Mouse (Mus musculus) midbrain, postnatal 0 days (tissue): ENCODE measurements around the gene Lrrc8e. TPM values are rescaled to one million over a fixed set of nuclear protein-coding genes. Genes with fewer than 3 reads are reported as not detected.
A peak's percentile ranks its signal among the peaks of the same experiment; 100 is the strongest.

ENCODE experiments used
- ATAC-seq: fragments of 200-750 bp; cut with Nextera tagmentation; 2 replicates; pipeline ENCODE4 v1.8.0; 2017; ENCODE audit warnings: moderate number of reproducible peaks, mild to moderate bottlenecking, moderate TSS enrichment, moderate library complexity; ENCODE audit not compliant: low FRiP score
- DNase-seq: peaks from one replicate; pipeline ENCODE4 v3.0.0-alpha.2; 2015; ENCODE audit warnings: low spot score
- H3K27ac ChIP-seq: fragments of 300-500 bp; sonication (generic); 2 replicates; pipeline ENCODE4 v1.5.1; 2014; ENCODE audit warnings: low read depth, mild to moderate bottlenecking, low read length, mixed read lengths
- H3K27me3 ChIP-seq: fragments of 300-500 bp; sonication (generic); 2 replicates; pipeline ENCODE4 v1.6.1; 2014; ENCODE audit warnings: low read length, control low read depth, mixed read lengths; ENCODE audit not compliant: insufficient read depth
- H3K36me3 ChIP-seq: fragments of 300-500 bp; sonication (generic); 2 replicates; pipeline ENCODE4 v1.6.1; 2014; ENCODE audit warnings: low read length, control low read depth, mixed read lengths; ENCODE audit not compliant: insufficient read depth
- H3K4me1 ChIP-seq: fragments of 300-500 bp; sonication (generic); 2 replicates; pipeline ENCODE4 v1.6.1; 2014; ENCODE audit warnings: mild to moderate bottlenecking, control low read depth, antibody characterized with exemption, low read length, mixed read lengths; ENCODE audit not compliant: insufficient read depth
- H3K4me2 ChIP-seq: fragments of 300-500 bp; sonication (generic); 2 replicates; pipeline ENCODE4 v1.6.1; 2014; ENCODE audit warnings: low read depth, mild to moderate bottlenecking, low read length, mixed read lengths; ENCODE audit not compliant: poor library complexity, severe bottlenecking
- H3K4me3 ChIP-seq: fragments of 300-500 bp; sonication (generic); 2 replicates; pipeline ENCODE4 v1.5.1; 2014; ENCODE audit warnings: low read depth, mild to moderate bottlenecking, low read length, moderate library complexity
- H3K9ac ChIP-seq: fragments of 300-500 bp; sonication (generic); replicated peaks from 2 replicates; pipeline ENCODE4 v1.6.1; 2014; ENCODE audit warnings: mild to moderate bottlenecking, low read length, moderate library complexity, mixed read lengths; ENCODE audit not compliant: poor library complexity, severe bottlenecking
- H3K9me3 ChIP-seq: fragments of 300-500 bp; sonication (generic); 2 replicates; pipeline ENCODE4 v1.6.1; 2016; ENCODE audit warnings: low read length, control low read depth
- CTCF ChIP-seq: IDR thresholded peaks from 2 replicates; pipeline ENCODE4 v1.5.1; 2016; ENCODE audit warnings: antibody characterized with exemption, mild to moderate bottlenecking
- WGBS: fragments of 180-500 bp; shearing (Covaris S2); extraction: QIAGEN DNeasy Blood & Tissue Kit; methylation state at CpG from one replicate; pipeline ENCODE4 v1.1.7; 2014; 5-methylcytosine and 5-hydroxymethylcytosine counted together
- polyA plus RNA-seq: library from polyadenylated mRNA; unstranded; fragments of >200 nt; fragmentation: Nextera tagmentation; extraction: Ambion mirVana; gene quantifications from 2 replicates; pipeline ENCODE4 v1.2.1, GENCODE M21; 2015
- total RNA-seq: library from RNA; depleted of rRNA; stranded (reverse); fragments of >200 nt; gene quantifications from 2 replicates; pipeline ENCODE4 v1.2.3, GENCODE M21; 2014

The Lrrc8e gene
- total and polyA plus RNA-seq, 2 experiments from 2014 or later, result 0.12 TPM; not detected in 1

- ATAC-seq (peak; percentile 11; the same call in 1 of the 2 replicates), DNase-seq (no peak)
- peak overlapping the region; percentile 91 for H3K9ac ChIP-seq
- H3K27me3 ChIP-seq, result no peaks in the 10 kb centered on the region
- peak overlapping the region; percentile 97 for H3K4me2 ChIP-seq
- H3K36me3 ChIP-seq, result no peaks in the 10 kb centered on the region
- H3K4me3 ChIP-seq, result peak overlapping the region; percentile 70
- WGBS, result 3% methylated on average over 18 of the region's 18 CpGs
- H3K9me3 ChIP-seq, result no peaks in the 10 kb centered on the region
- H3K27ac ChIP-seq, result peak overlapping the region; percentile 98
- TF ChIP-seq CTCF, result no peak
- peaks cover 16% of the 10 kb centered on the region; the same call in 1 of the 2 replicates for H3K4me1 ChIP-seq
Measured at GRCm38 (mm10) chr8:4216296-4216695, 10.3 kb upstream of the Lrrc8e start.

- Histone ChIP-seq H3K27ac (peak within 1 kb of the TSS; percentile 98), H3K27me3 (no peaks in the 10 kb centered on the region), H3K9ac (peak within 1 kb of the TSS; percentile 91), H3K36me3 (no peaks in the 10 kb centered on the region), H3K4me3 (peak within 1 kb of the TSS; percentile 70), H3K4me1 (peaks cover 16% of the 10 kb centered on the region; the same call in 1 of the 2 replicates), H3K4me2 (peak within 1 kb of the TSS; percentile 97), H3K9me3 (no peaks in the 10 kb centered on the region)
- no peak; the same call in 1 of the 2 replicates for TF ChIP-seq CTCF
- ATAC-seq (peak; percentile 91), DNase-seq (peak; percentile 94)
- WGBS, result 1% methylated on average over 44 of the region's 44 CpGs
Measured at GRCm38 (mm10) chr8:4216791-4217621, 9.6 kb upstream of the Lrrc8e start, which contains the start of gene Prr36. Prr36 (minus strand) TSS chr8:4217459.

- Histone ChIP-seq H3K27me3 (no peaks in the 10 kb centered on the region), H3K4me3 (no peak overlapping the region), H3K27ac (no peak overlapping the region), H3K9me3 (no peaks in the 10 kb centered on the region), H3K9ac (no peak overlapping the region), H3K4me2 (no peak overlapping the region), H3K4me1 (peaks cover 10% of the 10 kb centered on the region; the same call in 1 of the 2 replicates), H3K36me3 (no peaks in the 10 kb centered on the region)
- DNase-seq (no peak), ATAC-seq (no peak)
- TF ChIP-seq CTCF, result no peak
- WGBS, result 99% methylated on average over 3 of the region's 3 CpGs
Measured at GRCm38 (mm10) chr8:4219617-4220016, 7.0 kb upstream of the Lrrc8e start.

GRCm38 (mm10) chr8:4222059-4222458 is 4.6 kb upstream of the Lrrc8e start:
- no peaks in the 10 kb centered on the region for H3K4me1 ChIP-seq
- ATAC-seq, result no peak
- peaks cover 7% of the 10 kb centered on the region for H3K27me3 ChIP-seq
- H3K9ac ChIP-seq, result no peak overlapping the region
- H3K4me2 ChIP-seq, result no peak overlapping the region
- no peak overlapping the region for H3K27ac ChIP-seq
- H3K36me3 ChIP-seq, result no peaks in the 10 kb centered on the region
- H3K4me3 ChIP-seq, result no peak overlapping the region
- no peak for TF ChIP-seq CTCF
- H3K9me3 ChIP-seq, result no peaks in the 10 kb centered on the region
- DNase-seq, result no peak

- no peaks in the 10 kb centered on the region for H3K36me3 ChIP-seq
- no peak overlapping the region for H3K9ac ChIP-seq
- H3K9me3 ChIP-seq, result no peaks in the 10 kb centered on the region
- no peak for TF ChIP-seq CTCF
- H3K27ac ChIP-seq, result no peak overlapping the region
- WGBS, result 23% methylated on average over 4 of the region's 4 CpGs
- peak overlapping the region; percentile 9; the same call in 1 of the 2 replicates for H3K4me2 ChIP-seq
- H3K4me3 ChIP-seq, result no peak overlapping the region
- ATAC-seq, result no peak
- DNase-seq, result no peak
- H3K4me1 ChIP-seq, result no peaks in the 10 kb centered on the region
- peaks cover 7% of the 10 kb centered on the region for H3K27me3 ChIP-seq
Measured at GRCm38 (mm10) chr8:4226323-4226722, 304 bp upstream of the Lrrc8e start.

GRCm38 (mm10) chr8:4227919-4228318 is 1.3 kb downstream of the Lrrc8e start:
- no peaks in the 10 kb centered on the region for H3K4me1 ChIP-seq
- no peak for TF ChIP-seq CTCF
- no peak for ATAC-seq
- no peak overlapping the region for H3K27ac ChIP-seq
- no peaks in the 10 kb centered on the region for H3K36me3 ChIP-seq
- peaks cover 7% of the 10 kb centered on the region for H3K27me3 ChIP-seq
- H3K9ac ChIP-seq, result no peak overlapping the region
- WGBS, result 94% methylated on average over 4 of the region's 4 CpGs
- no peaks in the 10 kb centered on the region for H3K9me3 ChIP-seq
- H3K4me3 ChIP-seq, result no peak overlapping the region
- no peak overlapping the region for H3K4me2 ChIP-seq
- DNase-seq, result no peak
